Mouse (Mus musculus): ENCODE measurements around the gene Eif4e3.

DNA sequence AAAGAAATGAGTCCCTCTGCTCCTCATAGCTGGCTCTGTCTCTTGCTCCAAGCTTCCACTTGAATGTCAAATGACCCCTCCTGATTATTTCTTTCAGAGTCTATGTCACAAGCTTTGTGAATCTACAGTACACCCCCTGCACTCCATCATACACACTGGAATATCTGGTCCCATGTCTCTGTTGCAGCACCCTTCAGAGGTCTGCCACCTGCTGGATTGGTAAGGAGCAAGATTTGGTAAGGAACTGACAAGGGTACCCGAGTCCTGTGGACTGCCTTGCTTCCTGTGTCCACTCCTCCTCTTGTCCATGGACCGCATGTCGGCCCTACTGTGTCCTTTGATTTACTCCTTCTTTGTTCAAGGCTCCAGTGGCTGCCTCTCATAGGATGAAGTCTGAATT lies 5.2 kb upstream of the Eif4e3 start:
- TF ChIP-seq POLR2A (IDR thresholded peaks at IDR 0.05; ENCODE audit: extremely low read depth, insufficient read depth, low read length) (no peak), CTCF (IDR thresholded peaks at IDR 0.05; ENCODE audit: extremely low read depth, insufficient read depth, low read length) (no peak; the same call in 1 of the 2 replicates)

Data from cortical plate, adult 2 months (tissue).